Mouse (Mus musculus): ENCODE data around the gene Usp45.

The Usp45 gene

DNA sequence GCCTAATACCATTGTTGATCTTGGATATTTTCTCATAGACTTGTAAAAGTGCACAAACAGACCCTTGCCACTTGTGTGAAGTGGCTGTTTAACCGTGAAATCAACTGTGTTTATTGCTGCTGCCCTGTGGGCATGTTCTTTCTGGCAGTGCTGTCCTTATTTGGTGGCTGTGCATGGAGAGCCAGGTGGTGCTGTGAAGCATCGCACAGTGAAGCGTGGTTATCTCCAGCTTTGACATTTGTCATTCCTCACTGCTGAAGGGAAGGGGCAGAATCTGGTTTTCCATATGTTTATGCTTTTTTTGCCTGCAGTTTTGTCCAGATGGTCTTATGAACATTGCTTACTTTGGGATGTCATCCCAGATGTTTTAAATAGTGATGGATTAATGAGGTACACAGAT lies 26.7 kb downstream of the Usp45 start:
- no peak for DNase-seq

DNA sequence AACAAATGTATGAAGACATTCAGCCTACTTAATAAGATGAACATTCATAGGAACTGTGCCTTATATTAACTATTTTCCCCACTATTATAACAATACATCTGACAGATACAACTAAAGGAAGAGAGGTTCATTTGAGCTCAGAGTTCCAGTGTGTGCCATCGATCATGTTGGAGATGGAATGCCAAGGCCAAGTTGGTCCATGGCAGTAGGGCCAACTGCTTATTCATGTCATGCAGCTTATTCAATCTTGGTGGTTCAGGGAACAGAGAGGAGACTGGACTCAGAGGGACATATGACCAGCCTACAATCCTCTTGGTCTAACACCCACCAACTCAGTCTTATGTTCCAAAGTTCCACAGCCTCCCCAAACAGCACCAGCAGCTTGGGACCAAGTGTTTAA lies 34.1 kb downstream of the Usp45 start:
- DNase-seq, result no peak

DNA sequence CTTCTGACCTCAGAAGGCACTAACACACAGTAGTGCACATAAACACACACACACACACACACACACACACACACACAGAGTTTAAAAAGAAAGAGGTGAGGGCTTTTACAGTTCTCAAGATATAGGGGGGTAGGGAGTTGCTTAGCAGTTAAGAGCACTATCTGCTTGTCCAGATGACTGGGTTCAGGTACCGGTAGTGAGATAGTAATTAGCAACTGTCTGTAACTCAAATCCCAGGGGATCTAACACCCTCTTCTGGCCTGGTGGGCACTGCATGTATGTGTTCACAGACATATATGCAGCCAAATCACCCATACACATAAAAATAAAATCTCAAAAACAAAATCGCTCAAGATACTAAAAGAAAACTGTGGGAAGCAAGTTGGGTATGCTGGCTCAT lies 34.7 kb downstream of the Usp45 start:
- no peak for DNase-seq

DNA sequence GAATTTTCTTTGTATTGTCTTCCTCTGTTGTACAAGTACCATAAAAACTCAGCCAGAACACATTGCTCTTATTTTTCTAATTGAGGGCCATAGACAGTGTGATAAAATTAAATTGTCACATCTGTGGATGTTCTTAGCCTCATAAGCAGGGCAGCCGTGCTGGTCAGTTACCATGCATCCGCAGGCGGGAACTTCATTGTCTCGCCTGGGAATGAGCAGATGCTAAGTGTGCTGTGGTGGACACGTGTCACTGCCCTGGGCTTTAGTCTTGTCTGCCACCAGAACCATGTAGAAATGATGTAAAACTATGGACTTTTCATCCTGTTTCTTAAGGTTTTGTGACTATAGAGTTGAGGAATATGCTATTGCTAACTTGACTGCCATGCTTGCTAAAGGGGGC lies 40.2 kb downstream of the Usp45 start:
- DNase-seq, result no peak

DNA sequence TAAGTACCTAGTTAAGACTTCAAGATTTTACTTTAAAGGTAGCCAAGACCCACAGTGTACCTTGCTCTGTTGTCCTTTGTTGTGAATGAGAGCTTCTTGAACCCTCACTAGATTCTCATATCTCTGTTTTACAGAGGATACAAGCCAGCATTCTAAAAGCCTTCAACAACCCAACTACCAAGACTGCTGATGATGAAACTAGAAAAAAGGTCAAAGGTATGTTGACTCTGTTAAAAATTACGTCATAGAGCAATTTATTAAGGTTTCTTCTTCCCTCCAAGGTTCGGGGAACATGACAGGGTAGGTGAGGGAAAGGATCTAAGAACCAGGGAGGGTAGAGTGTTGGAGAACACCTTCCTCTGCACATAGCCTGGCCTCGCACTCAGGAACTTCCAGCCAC lies 43.7 kb downstream of the Usp45 start:
- no peak for DNase-seq

DNA sequence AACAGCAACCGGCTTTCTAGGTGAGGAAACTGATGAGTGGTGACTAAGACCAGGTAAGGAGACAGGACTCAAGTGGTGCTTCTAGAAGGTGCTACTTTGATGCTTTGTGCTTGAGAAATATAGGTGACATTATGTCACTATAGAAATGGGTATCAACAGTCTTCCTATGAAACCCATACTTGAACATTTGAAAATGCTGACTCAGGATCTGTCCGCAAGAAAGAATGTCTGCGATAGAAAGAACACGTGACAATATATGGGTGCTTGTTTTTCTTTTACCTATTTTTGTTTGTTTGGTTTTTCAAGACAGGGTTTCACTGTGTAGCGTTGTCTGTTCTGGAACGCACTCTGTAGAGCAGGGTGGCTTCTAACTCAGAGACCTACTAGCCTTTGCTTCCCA lies 45.7 kb downstream of the Usp45 start:
- no peak for DNase-seq

DNA sequence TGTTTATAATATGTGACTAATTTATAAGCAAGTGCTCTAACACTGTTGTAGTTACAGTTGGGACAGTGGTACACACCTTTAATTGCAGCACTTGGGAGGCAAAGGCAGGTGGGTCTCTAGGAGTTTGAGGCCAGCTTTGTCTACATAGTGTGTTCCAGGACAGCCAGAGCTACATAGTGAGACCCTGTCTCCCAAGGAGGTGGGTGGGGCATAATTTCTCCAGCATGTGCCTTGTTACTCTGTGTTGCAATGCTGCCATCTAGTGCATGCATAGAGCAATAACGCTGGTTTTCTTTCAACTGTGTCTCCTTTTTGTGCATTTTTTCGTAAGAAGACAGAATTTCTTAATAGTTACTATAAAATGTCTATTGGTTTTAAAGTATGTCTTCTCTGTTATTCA lies 47.1 kb downstream of the Usp45 start:
- DNase-seq, result peak; percentile 26

DNA sequence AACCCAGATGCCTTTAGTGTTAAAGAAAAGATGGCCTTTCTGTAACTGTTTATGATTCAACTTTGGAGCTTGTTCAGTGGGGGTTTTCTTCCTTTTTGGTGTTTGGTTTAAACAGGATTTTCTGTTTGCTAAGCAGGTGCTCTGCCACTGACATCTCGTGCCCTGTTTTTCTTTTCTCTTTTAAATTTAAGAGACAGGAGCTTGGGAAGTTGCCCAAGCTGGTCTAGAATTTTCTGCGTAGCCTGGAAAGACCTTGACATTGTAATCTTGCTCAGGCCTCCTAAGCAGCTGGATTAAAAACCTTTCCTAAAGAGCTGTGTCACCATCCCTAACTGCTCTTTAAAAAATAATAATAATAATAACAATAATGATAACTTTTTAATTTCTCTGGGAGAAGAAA lies 59.7 kb downstream of the Usp45 start:
- no peak for DNase-seq

DNA sequence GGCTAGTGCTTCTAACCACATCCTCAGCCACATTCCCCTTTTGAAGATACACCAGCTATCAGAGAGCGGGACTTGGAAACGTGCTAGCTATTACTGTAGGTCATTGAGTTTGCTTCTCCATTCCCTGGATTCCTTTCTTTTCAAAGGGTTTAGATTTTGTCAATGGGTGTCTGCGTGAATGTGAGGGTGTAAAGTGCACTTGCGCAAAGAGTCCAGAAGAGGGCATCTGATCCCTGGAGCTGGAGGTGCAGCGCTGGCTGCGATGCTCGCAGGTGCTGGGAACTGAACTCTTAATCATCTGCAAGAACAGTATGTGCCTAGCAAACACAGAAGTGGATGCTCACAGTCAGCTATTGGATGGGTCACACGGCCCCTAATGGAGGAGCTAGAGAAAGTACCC lies 65.9 kb downstream of the Usp45 start:
- DNase-seq, result no peak

DNA sequence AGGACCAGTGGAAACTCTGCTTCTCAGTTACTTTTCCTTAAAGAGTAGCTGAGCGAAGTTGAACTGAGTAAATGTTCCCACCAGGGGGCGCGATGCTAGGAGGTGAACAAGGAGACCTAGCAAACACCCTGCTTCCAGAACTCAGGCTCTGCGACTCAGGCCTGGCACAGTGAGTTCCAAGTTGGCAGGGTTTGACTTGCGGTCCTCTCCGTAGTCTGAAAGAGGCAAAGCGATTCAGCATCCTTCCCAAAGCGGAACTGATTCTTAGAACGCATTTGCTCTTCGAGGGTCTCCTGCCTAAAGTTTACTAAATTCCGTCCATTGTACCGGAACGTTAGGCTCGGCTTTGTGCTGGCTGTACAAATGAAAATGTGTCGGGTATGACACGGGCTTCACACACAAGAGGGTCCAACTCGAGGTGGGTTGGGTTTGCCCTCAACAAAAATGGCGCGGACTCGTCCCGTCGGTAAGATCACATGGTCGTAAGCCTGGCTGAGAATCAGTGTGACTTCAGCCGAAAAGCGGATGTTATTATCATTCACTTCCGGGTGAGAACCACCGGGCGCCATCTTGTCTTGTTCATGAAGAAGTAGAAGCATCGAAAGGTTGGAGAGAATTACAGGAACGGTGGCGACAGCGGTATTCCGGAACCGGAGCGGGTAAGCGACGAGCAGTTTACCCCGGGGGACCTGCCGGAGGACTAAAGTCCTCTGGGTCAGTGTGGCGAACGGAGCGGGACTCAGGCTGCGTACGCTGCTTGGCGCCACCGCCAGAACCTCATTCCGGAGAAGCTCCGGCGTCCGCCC lies 80.7 kb downstream of the Usp45 start, which contains the start of gene Pnisr:
TSS of gene Pnisr (plus strand) at position 103 of the 806 bp plus-strand sequence.
- DNase-seq, result peak; percentile 99

DNA sequence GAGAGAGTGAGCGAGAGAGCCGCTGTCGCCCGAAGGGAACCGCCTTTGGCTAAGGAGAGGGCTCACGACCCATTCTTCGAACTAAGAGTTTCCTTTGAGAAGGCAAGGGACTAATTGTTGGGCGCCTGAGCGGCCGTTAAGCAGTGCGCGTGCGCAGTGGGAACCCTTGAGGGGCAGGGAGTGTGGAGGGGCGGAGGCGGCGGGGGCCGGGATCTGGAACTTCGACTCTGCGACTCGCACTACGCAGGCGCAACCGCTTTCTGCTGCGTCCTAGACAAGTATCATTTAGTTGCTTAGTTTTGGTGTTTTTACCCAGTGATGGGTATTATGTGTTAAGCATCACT lies 81.3 kb downstream of the Usp45 start:
- peak; percentile 91 for DNase-seq

DNA sequence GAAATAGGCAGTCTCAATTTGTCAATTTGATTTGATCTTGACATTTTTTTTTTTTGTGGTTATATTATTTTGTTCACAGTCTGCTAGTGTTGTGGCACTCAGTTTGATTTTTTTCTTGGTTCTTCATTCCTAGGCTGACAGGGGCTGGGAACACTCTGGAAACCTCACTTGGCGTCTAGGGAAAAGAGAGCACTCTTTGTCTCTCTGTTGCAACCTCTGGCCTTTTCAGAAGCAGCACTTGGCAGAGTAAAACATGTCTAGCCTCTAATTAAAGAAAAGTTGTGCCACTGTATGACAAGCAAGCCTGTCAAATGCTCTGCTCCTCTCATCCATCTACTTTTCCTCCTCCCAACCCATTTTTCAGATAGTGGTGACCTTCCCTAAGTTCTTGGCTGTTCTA lies 90.5 kb downstream of the Usp45 start:
- DNase-seq, result no peak

DNA sequence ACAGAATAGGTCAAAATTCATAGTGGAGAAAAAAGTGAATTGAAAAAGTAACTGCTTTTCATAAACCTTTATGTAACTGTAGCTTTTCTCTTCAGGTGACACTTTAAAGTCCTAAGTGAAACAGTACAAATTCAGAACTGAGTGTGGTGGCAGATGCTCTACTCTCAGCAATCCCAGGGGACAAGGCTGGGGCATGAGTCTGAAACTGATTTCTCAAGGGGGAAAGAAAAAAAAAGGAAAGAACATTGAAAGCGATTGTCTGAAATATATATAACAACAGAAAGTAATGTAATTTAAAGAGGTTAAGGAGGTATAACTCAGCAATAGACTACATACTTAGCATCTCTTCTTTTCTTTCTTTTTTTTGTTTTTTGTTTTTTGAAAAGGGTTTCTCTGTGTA lies 98.3 kb downstream of the Usp45 start:
- no peak for DNase-seq

DNA sequence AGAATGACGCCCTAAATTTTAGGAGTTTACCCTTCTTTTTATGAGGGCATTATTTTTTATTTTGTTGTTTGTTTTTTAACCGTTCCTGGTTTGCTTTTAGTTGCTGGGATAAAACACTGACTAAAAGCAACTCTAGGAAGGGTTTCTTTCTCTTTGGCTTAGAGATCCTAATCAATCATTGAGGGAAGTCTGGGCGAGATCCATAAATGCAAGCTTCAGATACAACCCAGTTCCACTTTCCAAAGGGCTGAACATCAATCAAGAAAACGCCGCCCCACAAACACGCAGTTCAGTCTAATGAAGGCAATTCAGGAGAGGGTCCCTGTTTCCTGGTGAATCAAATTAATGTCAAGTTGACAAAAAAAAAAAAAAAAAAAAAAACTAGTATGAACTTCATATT lies 111.8 kb downstream of the Usp45 start:
- no peak for DNase-seq

DNA sequence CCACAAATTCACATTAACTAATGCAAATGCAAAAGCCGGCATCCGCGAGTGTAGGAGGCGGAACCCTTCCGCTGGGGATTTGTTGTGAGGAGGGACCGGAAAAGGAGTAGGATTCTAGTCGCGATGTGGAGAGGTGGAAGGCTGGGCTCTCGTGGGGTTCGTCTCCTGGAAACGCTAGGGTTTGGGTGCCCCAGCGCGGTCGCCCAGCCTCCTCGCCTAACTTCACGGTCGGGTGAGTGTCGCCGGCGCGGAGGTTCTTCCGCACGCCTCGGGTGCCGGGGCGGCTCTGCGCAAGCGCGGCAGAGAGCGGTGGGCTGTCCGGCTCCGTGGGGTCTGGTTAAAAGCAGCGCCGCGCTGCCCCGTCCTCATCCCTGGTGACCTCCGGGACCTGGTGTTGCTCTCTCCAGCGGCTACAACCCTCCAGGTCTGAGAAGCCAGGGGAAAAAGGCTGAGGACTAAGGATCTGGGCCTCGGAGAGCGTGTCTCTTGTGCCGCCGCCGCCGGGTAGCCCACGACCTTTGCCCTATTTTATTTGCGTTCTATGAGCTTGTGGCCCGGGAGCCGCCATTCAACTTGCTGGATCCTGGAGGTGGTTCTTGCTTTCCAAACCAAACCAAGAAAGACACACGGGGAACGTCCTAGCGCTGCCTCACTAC lies 112.7 kb downstream of the Usp45 start, which contains the start of gene Coq3:
TSS of gene Coq3 (plus strand) at position 109 of the 656 bp plus-strand sequence.
- peak; percentile 74 for DNase-seq

DNA sequence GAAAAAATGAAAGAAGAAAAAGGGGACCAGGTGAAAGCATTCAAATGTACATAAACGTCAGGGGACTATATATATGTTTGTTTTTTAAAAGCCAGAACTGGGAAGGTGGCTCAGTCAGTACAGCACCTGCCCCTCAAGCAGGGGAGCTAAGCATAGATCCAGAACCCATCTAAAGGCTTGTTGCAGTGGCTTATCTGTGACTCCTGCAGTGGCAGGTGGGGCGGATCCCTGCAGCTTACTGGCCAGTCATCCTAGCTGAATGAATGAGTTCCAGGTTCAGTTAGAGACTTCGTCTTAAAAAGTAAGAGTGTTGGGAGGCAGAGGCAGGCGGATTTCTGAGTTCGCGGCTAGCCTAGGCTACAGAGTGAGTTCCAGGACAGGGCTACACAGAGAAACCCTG lies 115.8 kb downstream of the Usp45 start:
- DNase-seq, result no peak

DNA sequence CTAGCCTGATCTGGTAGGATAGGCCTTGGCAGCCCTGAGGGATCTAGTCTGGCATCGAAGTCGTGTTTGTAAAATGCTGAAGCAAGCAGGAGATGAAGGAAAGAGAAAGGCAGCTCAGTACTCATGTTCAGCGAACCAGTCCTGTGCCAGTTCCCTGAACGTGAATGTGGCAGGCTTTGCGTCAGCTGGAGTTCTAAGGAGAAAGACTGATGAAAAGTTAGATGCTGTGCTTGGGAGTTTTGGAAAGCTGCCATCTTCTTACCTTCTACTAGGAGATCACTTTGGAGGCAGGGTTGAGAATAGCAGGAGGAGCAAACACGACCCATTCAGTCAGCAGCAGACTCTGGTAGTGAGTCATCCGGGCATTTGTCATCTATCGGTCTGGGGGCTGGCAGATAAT lies 118.9 kb downstream of the Usp45 start:
- DNase-seq, result no peak
